Mouse (Mus musculus): ENCODE data around the gene Tnfrsf9. TPM values are rescaled to one million over a fixed set of nuclear protein-coding genes. Genes with fewer than 3 reads are reported as not detected.

The Tnfrsf9 gene
- polyA plus RNA-seq, 1 experiment from 2014 or later, result 0.19 TPM

- WGBS, result 90% methylated on average over 10 of the region's 10 CpGs
- Histone ChIP-seq H3K9me3 (peaks cover 11% of the 10 kb centered on the region), H3K4me1 (peaks cover 16% of the 10 kb centered on the region), H3K4me3 (no peak overlapping the region), H3K4me2 (replicated peaks) (no peak overlapping the region), H3K36me3 (no peaks in the 10 kb centered on the region), H3K9ac (replicated peaks) (no peak overlapping the region), H3K27me3 (no peaks in the 10 kb centered on the region), H3K27ac (replicated peaks) (no peak overlapping the region)
- ATAC-seq (replicated peaks), result no peak
Measured at GRCm38 (mm10) chr4:150875393-150875792, 39.0 kb upstream of the Tnfrsf9 start.

- ATAC-seq (replicated peaks), result no peak
Measured at GRCm38 (mm10) chr4:150879631-150880030, 34.7 kb upstream of the Tnfrsf9 start.

GRCm38 (mm10) chr4:150880364-150880763 is 34.0 kb upstream of the Tnfrsf9 start:
- H3K4me3 ChIP-seq, result no peak overlapping the region
- no peak overlapping the region for H3K9ac ChIP-seq (replicated peaks)
- H3K27ac ChIP-seq (replicated peaks), result no peak overlapping the region
- no peaks in the 10 kb centered on the region for H3K4me1 ChIP-seq
- 91% methylated on average over 5 of the region's 5 CpGs for WGBS
- ATAC-seq (replicated peaks), result no peak
- no peak overlapping the region for H3K4me2 ChIP-seq (replicated peaks)
- H3K27me3 ChIP-seq, result no peaks in the 10 kb centered on the region
- H3K36me3 ChIP-seq, result no peaks in the 10 kb centered on the region
- peaks cover 11% of the 10 kb centered on the region for H3K9me3 ChIP-seq

More at GRCm38 (mm10) chr4:150879631-150880030, 34.7 kb upstream of the Tnfrsf9 start:
- Histone ChIP-seq H3K36me3 (no peaks in the 10 kb centered on the region), H3K4me2 (replicated peaks) (no peak overlapping the region), H3K9ac (replicated peaks) (no peak overlapping the region), H3K4me1 (no peaks in the 10 kb centered on the region), H3K27me3 (no peaks in the 10 kb centered on the region), H3K9me3 (peaks cover 11% of the 10 kb centered on the region), H3K27ac (replicated peaks) (no peak overlapping the region), H3K4me3 (no peak overlapping the region)
- WGBS, result 97% methylated on average over 22 of the region's 22 CpGs

GRCm38 (mm10) chr4:150882632-150883031 is 31.7 kb upstream of the Tnfrsf9 start:
- Histone ChIP-seq H3K27ac (replicated peaks) (no peak overlapping the region), H3K9me3 (peaks cover 11% of the 10 kb centered on the region), H3K4me3 (no peak overlapping the region), H3K36me3 (no peaks in the 10 kb centered on the region), H3K27me3 (no peaks in the 10 kb centered on the region), H3K4me2 (replicated peaks) (no peak overlapping the region), H3K4me1 (no peaks in the 10 kb centered on the region), H3K9ac (replicated peaks) (no peak overlapping the region)
- ATAC-seq (replicated peaks), result no peak
- 91% methylated on average over 5 of the region's 5 CpGs for WGBS

- WGBS, result 82% methylated on average over 5 of the region's 5 CpGs
- ATAC-seq (replicated peaks), result no peak
Measured at GRCm38 (mm10) chr4:150887903-150888302, 26.5 kb upstream of the Tnfrsf9 start.

GRCm38 (mm10) chr4:150888492-150888891 is 25.9 kb upstream of the Tnfrsf9 start:
- 87% methylated on average over 4 of the region's 4 CpGs for WGBS
- Histone ChIP-seq H3K4me1 (no peaks in the 10 kb centered on the region), H3K27me3 (no peaks in the 10 kb centered on the region), H3K9me3 (no peaks in the 10 kb centered on the region), H3K9ac (replicated peaks) (no peak overlapping the region), H3K36me3 (no peaks in the 10 kb centered on the region), H3K4me3 (no peak overlapping the region), H3K27ac (replicated peaks) (no peak overlapping the region), H3K4me2 (replicated peaks) (no peak overlapping the region)
- ATAC-seq (replicated peaks), result no peak

More at GRCm38 (mm10) chr4:150887903-150888302, 26.5 kb upstream of the Tnfrsf9 start:
- Histone ChIP-seq H3K4me2 (replicated peaks) (no peak overlapping the region), H3K9ac (replicated peaks) (no peak overlapping the region), H3K27ac (replicated peaks) (no peak overlapping the region), H3K4me3 (no peak overlapping the region), H3K9me3 (no peaks in the 10 kb centered on the region), H3K27me3 (no peaks in the 10 kb centered on the region), H3K36me3 (no peaks in the 10 kb centered on the region), H3K4me1 (no peaks in the 10 kb centered on the region)

GRCm38 (mm10) chr4:150889273-150889954 is 24.9 kb upstream of the Tnfrsf9 start:
- Histone ChIP-seq H3K36me3 (no peaks in the 10 kb centered on the region), H3K27me3 (no peaks in the 10 kb centered on the region), H3K4me3 (no peak overlapping the region), H3K9me3 (no peaks in the 10 kb centered on the region), H3K4me2 (replicated peaks) (no peak overlapping the region), H3K27ac (replicated peaks) (no peak overlapping the region), H3K9ac (replicated peaks) (no peak overlapping the region), H3K4me1 (no peaks in the 10 kb centered on the region)
- ATAC-seq (replicated peaks), result no peak
- 50% methylated on average over 20 of the region's 20 CpGs for WGBS

GRCm38 (mm10) chr4:150889955-150890315 is 24.4 kb upstream of the Tnfrsf9 start:
- ATAC-seq (replicated peaks), result no peak
- Histone ChIP-seq H3K4me1 (no peaks in the 10 kb centered on the region), H3K4me2 (replicated peaks) (no peak overlapping the region), H3K9me3 (no peaks in the 10 kb centered on the region), H3K27ac (replicated peaks) (no peak overlapping the region), H3K9ac (replicated peaks) (no peak overlapping the region), H3K27me3 (no peaks in the 10 kb centered on the region), H3K4me3 (no peak overlapping the region), H3K36me3 (no peaks in the 10 kb centered on the region)
- 54% methylated on average over 13 of the region's 13 CpGs for WGBS

- Histone ChIP-seq H3K36me3 (peaks cover 2% of the 10 kb centered on the region; the same call in 1 of the 2 replicates), H3K4me3 (no peak overlapping the region), H3K27ac (replicated peaks) (no peak overlapping the region), H3K9ac (replicated peaks) (no peak overlapping the region), H3K4me1 (no peaks in the 10 kb centered on the region), H3K27me3 (no peaks in the 10 kb centered on the region), H3K9me3 (no peaks in the 10 kb centered on the region), H3K4me2 (replicated peaks) (no peak overlapping the region)
- 81% methylated on average over 5 of the region's 5 CpGs for WGBS
- ATAC-seq (replicated peaks), result no peak
Measured at GRCm38 (mm10) chr4:150891308-150891707, 23.1 kb upstream of the Tnfrsf9 start.

GRCm38 (mm10) chr4:150894718-150895501 is 19.5 kb upstream of the Tnfrsf9 start:
- ATAC-seq (replicated peaks), result no peak
- Histone ChIP-seq H3K27me3 (no peaks in the 10 kb centered on the region), H3K9me3 (no peaks in the 10 kb centered on the region), H3K4me2 (replicated peaks) (no peak overlapping the region), H3K36me3 (peaks cover 33% of the 10 kb centered on the region), H3K9ac (replicated peaks) (no peak overlapping the region), H3K4me1 (no peaks in the 10 kb centered on the region), H3K4me3 (no peak overlapping the region), H3K27ac (replicated peaks) (no peak overlapping the region)
- WGBS, result 79% methylated on average over 8 of the region's 8 CpGs

- H3K27me3 ChIP-seq, result no peaks in the 10 kb centered on the region
- H3K4me2 ChIP-seq (replicated peaks), result no peak overlapping the region
- H3K27ac ChIP-seq (replicated peaks), result no peak overlapping the region
- peaks cover 51% of the 10 kb centered on the region for H3K36me3 ChIP-seq
- H3K9ac ChIP-seq (replicated peaks), result no peak overlapping the region
- H3K4me3 ChIP-seq, result no peak overlapping the region
- no peaks in the 10 kb centered on the region for H3K9me3 ChIP-seq
- ATAC-seq (replicated peaks), result no peak
- whole genome bisulfite sequencing, result 93% methylated on average over 26 of the region's 26 CpGs
- H3K4me1 ChIP-seq, result no peaks in the 10 kb centered on the region
Measured at GRCm38 (mm10) chr4:150896896-150897624, 17.3 kb upstream of the Tnfrsf9 start.

GRCm38 (mm10) chr4:150898716-150899365 is 15.5 kb upstream of the Tnfrsf9 start:
- Histone ChIP-seq H3K4me2 (replicated peaks) (no peak overlapping the region), H3K4me3 (no peak overlapping the region), H3K4me1 (no peaks in the 10 kb centered on the region), H3K27me3 (no peaks in the 10 kb centered on the region), H3K9ac (replicated peaks) (no peak overlapping the region), H3K36me3 (peaks cover 69% of the 10 kb centered on the region), H3K9me3 (no peaks in the 10 kb centered on the region), H3K27ac (replicated peaks) (no peak overlapping the region)
- 61% methylated on average over 13 of the region's 13 CpGs for WGBS
- no peak for ATAC-seq (replicated peaks)
